Mouse (Mus musculus) limb, embryonic 14.5 days (tissue): Measurements from ENCODE around the gene Fto. TPM values are rescaled to one million over a fixed set of nuclear protein-coding genes. Genes with fewer than 3 reads are reported as not detected.

Experiments
- ATAC-seq: fragments of 200-750 bp; cut with Nextera tagmentation; 2 replicates; pipeline ENCODE4 v1.8.0; 2017; ENCODE audit warnings: low read depth, moderate number of reproducible peaks, moderate TSS enrichment; ENCODE audit not compliant: low FRiP score
- DNase-seq: peaks from one replicate; pipeline ENCODE4 v3.0.0-alpha.2; 2015; ENCODE audit warnings: low spot score
- H3K27ac ChIP-seq: fragments of 300-500 bp; sonication (generic); replicated peaks from 2 replicates; pipeline ENCODE4 v1.5.1; 2014; ENCODE audit warnings: low read depth, mild to moderate bottlenecking, low read length, moderate library complexity, mixed read lengths
- H3K27me3 ChIP-seq: fragments of 300-500 bp; sonication (generic); 2 replicates; pipeline ENCODE4 v1.6.1; 2014; ENCODE audit warnings: low read length, mixed read lengths; ENCODE audit not compliant: control insufficient read depth, insufficient read depth
- H3K36me3 ChIP-seq: fragments of 300-500 bp; sonication (generic); 2 replicates; pipeline ENCODE4 v1.6.1; 2014; ENCODE audit warnings: mild to moderate bottlenecking, low read length, moderate library complexity, mixed read lengths; ENCODE audit not compliant: control insufficient read depth, insufficient read depth
- H3K4me1 ChIP-seq: fragments of 300-500 bp; sonication (generic); 2 replicates; pipeline ENCODE4 v1.6.1; 2014; ENCODE audit warnings: antibody characterized with exemption, low read length, mixed read lengths; ENCODE audit not compliant: control insufficient read depth, insufficient read depth
- H3K4me2 ChIP-seq: fragments of 300-500 bp; sonication (generic); replicated peaks from 2 replicates; pipeline ENCODE4 v1.6.1; 2014; ENCODE audit warnings: low read depth, mild to moderate bottlenecking, low read length, moderate library complexity; ENCODE audit not compliant: severe bottlenecking
- H3K4me3 ChIP-seq: fragments of 300-500 bp; sonication (generic); replicated peaks from 2 replicates; pipeline ENCODE4 v1.5.1; 2014; ENCODE audit warnings: low read length
- H3K9ac ChIP-seq: fragments of 300-500 bp; sonication (generic); 2 replicates; pipeline ENCODE4 v1.6.1; 2014; ENCODE audit warnings: mild to moderate bottlenecking, low read depth, low read length, moderate library complexity; ENCODE audit not compliant: severe bottlenecking
- H3K9me3 ChIP-seq: fragments of 300-500 bp; sonication (generic); 2 replicates; pipeline ENCODE4 v1.6.1; 2016; ENCODE audit warnings: low read length; ENCODE audit not compliant: control insufficient read depth
- POLR2A ChIP-seq: fragments of 200-500 bp; IDR thresholded peaks from 2 replicates; pipeline ENCODE4 v1.8.0; 2012; ENCODE audit warnings: inconsistent platforms, mild to moderate bottlenecking, moderate library complexity, borderline replicate concordance; ENCODE audit not compliant: insufficient read depth, insufficient read length; ENCODE audit errors: extremely low read depth
- WGBS: fragments of 180-500 bp; shearing (Covaris S2); extraction: QIAGEN DNeasy Blood & Tissue Kit; methylation state at CpG from one replicate; pipeline ENCODE4 v1.1.7; 2014; 5-methylcytosine and 5-hydroxymethylcytosine counted together
- polyA plus RNA-seq, 2 experiments: library from polyadenylated mRNA; depleted of rRNA in 1 of 2; stranded (reverse) in 1 of 2; unstranded in 1 of 2; fragments of >200 nt; fragmentation: Nextera tagmentation in 1 of 2; extraction: Ambion mirVana in 1 of 2; gene quantifications; 2 replicates each; pipeline versions ENCODE4 v1.2.1 to v1.2.3; 2012 to 2014

Gene Fto
- polyA plus RNA-seq, 2 experiments: 80.0 to 107 TPM

- Histone ChIP-seq H3K9me3 (no peaks in the 10 kb centered on the region), H3K4me2 (no peak overlapping the region), H3K4me1 (peaks cover 51% of the 10 kb centered on the region), H3K9ac (no peak overlapping the region), H3K27me3 (no peaks in the 10 kb centered on the region), H3K4me3 (no peak overlapping the region), H3K36me3 (no peaks in the 10 kb centered on the region; the same call in 1 of the 2 replicates), H3K27ac (no peak overlapping the region)
- DNase-seq (no peak), ATAC-seq (no peak)
- TF ChIP-seq POLR2A: no peak
- WGBS: 36% methylated on average over 10 of the region's 10 CpGs
These were observed 67.6 kb downstream of the Fto start for GRCm38 (mm10) chr8:91380796-91381542.

GRCm38 (mm10) chr8:91381543-91382106 is 68.3 kb downstream of the Fto start:
- WGBS: 24% methylated on average over 7 of the region's 7 CpGs
- DNase-seq: no peak
- H3K4me2 ChIP-seq: no peak overlapping the region

GRCm38 (mm10) chr8:91383210-91383609 is 69.9 kb downstream of the Fto start:
- Histone ChIP-seq H3K9ac (no peak overlapping the region), H3K9me3 (no peaks in the 10 kb centered on the region), H3K4me3 (no peak overlapping the region), H3K4me1 (peaks cover 31% of the 10 kb centered on the region), H3K27me3 (no peaks in the 10 kb centered on the region), H3K36me3 (no peaks in the 10 kb centered on the region; the same call in 1 of the 2 replicates), H3K27ac (no peak overlapping the region), H3K4me2 (no peak overlapping the region)
- TF ChIP-seq POLR2A: no peak
- ATAC-seq (no peak), DNase-seq (no peak)
- 85% methylated on average over 3 of the region's 3 CpGs for WGBS

More at GRCm38 (mm10) chr8:91381543-91382106, 68.3 kb downstream of the Fto start:
- no peak overlapping the region for H3K4me3 ChIP-seq
- no peak overlapping the region for H3K9ac ChIP-seq
- no peaks in the 10 kb centered on the region for H3K9me3 ChIP-seq
- H3K27me3 ChIP-seq: no peaks in the 10 kb centered on the region
- H3K27ac ChIP-seq: no peak overlapping the region
- no peak for TF ChIP-seq POLR2A
- H3K36me3 ChIP-seq: no peaks in the 10 kb centered on the region; the same call in 1 of the 2 replicates
- ATAC-seq: no peak
- peaks cover 44% of the 10 kb centered on the region for H3K4me1 ChIP-seq

DNA sequence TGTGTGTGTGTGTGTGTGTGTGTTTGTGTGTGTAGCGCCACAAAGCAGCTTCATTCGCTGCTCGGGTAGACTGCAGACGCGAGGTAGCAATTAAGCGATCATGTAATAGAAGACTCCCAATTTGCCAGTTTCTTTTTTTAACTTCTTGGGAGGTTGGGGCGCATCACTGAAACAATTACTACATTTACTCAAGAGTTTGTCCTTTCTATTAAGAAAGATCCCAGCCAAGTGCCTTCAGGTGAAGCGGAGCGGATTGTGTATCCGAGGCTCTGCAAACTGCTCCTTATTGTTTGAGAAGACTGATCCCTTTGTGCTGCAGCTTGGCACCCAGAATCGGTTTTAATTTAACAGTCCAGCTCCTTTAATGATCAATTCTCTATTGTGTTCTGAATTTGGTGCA is 70.5 kb downstream of the Fto start:
- TF ChIP-seq POLR2A: no peak
- ATAC-seq (no peak), DNase-seq (no peak)
- H3K9me3 ChIP-seq: no peaks in the 10 kb centered on the region
- no peak overlapping the region for H3K4me3 ChIP-seq
- H3K36me3 ChIP-seq: no peaks in the 10 kb centered on the region; the same call in 1 of the 2 replicates
- H3K4me1 ChIP-seq: peaks cover 28% of the 10 kb centered on the region
- 86% methylated on average over 11 of the region's 11 CpGs for WGBS
- H3K9ac ChIP-seq: no peak overlapping the region
- no peak overlapping the region for H3K27ac ChIP-seq
- no peaks in the 10 kb centered on the region for H3K27me3 ChIP-seq
- no peak overlapping the region for H3K4me2 ChIP-seq

DNA sequence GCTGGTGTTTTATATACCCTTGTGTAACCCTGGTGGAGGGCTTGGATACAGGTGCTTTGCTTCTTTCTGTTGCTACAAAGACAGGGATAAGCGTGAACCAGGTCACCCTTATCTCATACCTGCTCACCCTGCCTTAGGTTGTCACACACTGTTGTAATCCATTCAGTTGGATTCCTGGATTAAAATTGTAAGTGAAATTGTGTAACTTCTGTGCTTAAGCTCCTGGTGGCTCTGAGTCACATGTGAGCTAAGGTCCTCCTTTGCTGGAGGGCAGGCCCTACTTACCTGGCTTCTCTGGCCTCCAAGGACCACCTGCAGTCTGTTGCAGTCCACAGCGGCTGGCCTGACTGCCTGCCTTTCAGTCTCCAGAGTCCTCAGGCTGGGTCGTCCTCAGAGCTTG is 71.1 kb downstream of the Fto start:
- Histone ChIP-seq H3K27ac (no peak overlapping the region), H3K4me3 (no peak overlapping the region), H3K27me3 (no peaks in the 10 kb centered on the region), H3K36me3 (no peaks in the 10 kb centered on the region; the same call in 1 of the 2 replicates), H3K9me3 (no peaks in the 10 kb centered on the region), H3K4me2 (no peak overlapping the region), H3K4me1 (peaks cover 22% of the 10 kb centered on the region), H3K9ac (no peak overlapping the region)
- no peak for DNase-seq
- ATAC-seq: no peak
- TF ChIP-seq POLR2A: no peak
- 89% methylated on average over 3 of the region's 3 CpGs for WGBS
